ENCODE assay signal across 27 mouse cellular contexts in genomic region chr3:4885916-4886315, GRCm38 (mm10).
"Had no signal": no experiment of that assay in that cellular context is flagged by ENCODE, and none has a peak within 500 bp of the region (broad histone marks: within the 10 kb centered on the region; RNA-seq: fewer than 3 reads in every experiment).

No protein-coding gene starts in this region.

- H3K27me3 ChIP-seq: limb, embryonic 12.5 days; limb, embryonic 13.5 days; limb, embryonic 15.5 days; liver, embryonic 12.5 days; liver, embryonic 13.5 days; liver, embryonic 15.5 days; lung, embryonic 15.5 days; megakaryocyte, embryonic 14.5 days; midbrain, embryonic 12.5 days; midbrain, embryonic 13.5 days; midbrain, embryonic 15.5 days had no signal

- H3K36me3 ChIP-seq: limb, embryonic 10.5 days; limb, embryonic 12.5 days; limb, embryonic 13.5 days; limb, embryonic 15.5 days; liver, embryonic 12.5 days; liver, embryonic 13.5 days; liver, embryonic 15.5 days; lung, embryonic 15.5 days; midbrain, embryonic 10.5 days; midbrain, embryonic 12.5 days; midbrain, embryonic 13.5 days; midbrain, embryonic 15.5 days had no signal

- DNase-seq: left cerebral cortex, postnatal 4 days; liver; liver, embryonic 13.5 days; liver, postnatal 0 days; lung, adult 18-20 months; lung, adult 2 months; lung, embryonic 14.5 days; lung, postnatal 10 days; lung, postnatal 14 days; lung, postnatal 36 days; lung, postnatal 4 days; midbrain, embryonic 14.5 days had no signal

- H3K4me3 ChIP-seq: limb, embryonic 10.5 days; limb, embryonic 12.5 days; limb, embryonic 13.5 days; limb, embryonic 15.5 days; liver, embryonic 12.5 days; liver, embryonic 13.5 days; liver, embryonic 15.5 days; lung, embryonic 15.5 days; megakaryocyte, embryonic 14.5 days; midbrain, embryonic 10.5 days; midbrain, embryonic 12.5 days; midbrain, embryonic 13.5 days; midbrain, embryonic 15.5 days; myocyte had no signal

- H3K4me1 ChIP-seq: limb, embryonic 10.5 days; limb, embryonic 12.5 days; limb, embryonic 13.5 days; limb, embryonic 15.5 days; liver, embryonic 12.5 days; liver, embryonic 13.5 days; liver, embryonic 15.5 days; lung, embryonic 15.5 days; megakaryocyte, embryonic 14.5 days; midbrain, embryonic 10.5 days; midbrain, embryonic 12.5 days; midbrain, embryonic 13.5 days; midbrain, embryonic 15.5 days had no signal

- H3K27ac ChIP-seq: limb, embryonic 10.5 days; limb, embryonic 12.5 days; limb, embryonic 13.5 days; limb, embryonic 15.5 days; liver, embryonic 12.5 days; liver, embryonic 13.5 days; liver, embryonic 14.5 days; liver, embryonic 15.5 days; lung, embryonic 15.5 days; macrophage; midbrain, embryonic 10.5 days; midbrain, embryonic 12.5 days; midbrain, embryonic 13.5 days; midbrain, embryonic 15.5 days had no signal
